Mouse (Mus musculus): Measurements from ENCODE around the gene Itga5.
"Not testable (repeated sequence)": the region's sequence is repeated elsewhere in the genome, so short reads cannot be mapped to it uniquely, and the experiment has no call there.

The Itga5 gene

DNA sequence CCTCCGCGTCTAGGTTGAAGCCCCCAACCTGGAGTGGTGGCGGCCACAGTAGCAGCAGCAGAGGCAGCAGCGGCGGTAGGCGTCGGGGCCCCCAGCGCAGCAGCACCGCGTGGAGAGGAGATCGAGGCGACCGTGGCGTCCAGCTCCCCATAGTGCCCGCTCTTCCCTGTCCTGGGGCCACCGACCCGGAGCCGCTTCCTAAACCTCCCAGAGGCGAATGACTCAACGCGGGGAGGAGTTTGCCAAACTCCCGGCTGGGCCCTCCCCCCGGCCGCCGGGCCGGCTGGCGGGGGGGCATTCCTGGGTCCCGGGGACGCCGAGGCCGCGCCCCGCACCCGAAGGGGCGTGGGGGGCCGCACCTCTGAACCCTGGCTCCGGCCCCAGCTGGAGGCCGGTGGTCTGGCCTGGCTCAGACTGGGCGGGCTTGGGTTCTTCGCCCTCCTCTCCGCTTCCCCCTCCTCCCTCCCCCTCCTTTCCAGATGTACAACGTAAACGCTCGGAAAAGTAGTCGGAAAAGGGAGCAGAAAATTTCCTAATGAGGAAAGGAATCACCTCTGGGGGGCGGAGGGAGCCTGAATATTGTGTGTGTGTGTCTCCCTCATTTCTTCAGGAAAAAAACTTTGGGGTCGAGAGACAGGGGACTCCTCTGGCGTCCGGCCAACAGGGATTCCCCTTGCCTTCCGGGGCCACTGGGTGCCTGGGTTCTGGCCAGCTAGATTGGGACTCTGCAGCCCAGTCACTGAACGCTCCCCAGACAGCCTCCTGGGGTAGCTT, at the start of gene Itga5:
Gene Itga5 (minus strand): TSS at position 388 of the 774 bp plus-strand sequence.
- in situ Hi-C loops (cut with MboI, MseI): no loop called here

GRCm38 (mm10) chr15:103405586-103405985, 39.0 kb upstream of the Itga5 start:
- in situ Hi-C loops (cut with MboI, MseI): not testable (repeated sequence)

GRCm38 (mm10) chr15:103401361-103401760, 34.8 kb upstream of the Itga5 start:
- in situ Hi-C loops (cut with MboI, MseI): no loop called here

DNA sequence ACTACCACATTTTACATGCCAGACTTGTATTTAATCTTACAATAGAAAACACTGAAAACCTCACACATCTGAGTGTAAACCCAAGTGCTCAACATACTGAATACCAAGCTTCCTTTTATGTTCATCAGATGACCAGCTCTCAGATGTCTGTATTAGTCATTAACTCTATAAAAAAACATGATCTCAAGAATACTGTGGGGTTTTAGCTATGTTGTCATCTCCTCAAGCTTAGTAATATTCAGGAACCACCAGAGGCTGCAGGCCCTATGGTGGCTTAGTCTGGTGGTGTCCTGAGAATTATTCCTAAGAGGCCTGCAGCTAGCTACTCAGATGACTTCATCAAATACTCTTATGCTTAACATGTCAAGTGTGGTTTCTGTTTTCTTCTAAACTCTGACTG, 27.0 kb upstream of the Itga5 start:
- in situ Hi-C loops (cut with MboI, MseI): no loop called here

DNA sequence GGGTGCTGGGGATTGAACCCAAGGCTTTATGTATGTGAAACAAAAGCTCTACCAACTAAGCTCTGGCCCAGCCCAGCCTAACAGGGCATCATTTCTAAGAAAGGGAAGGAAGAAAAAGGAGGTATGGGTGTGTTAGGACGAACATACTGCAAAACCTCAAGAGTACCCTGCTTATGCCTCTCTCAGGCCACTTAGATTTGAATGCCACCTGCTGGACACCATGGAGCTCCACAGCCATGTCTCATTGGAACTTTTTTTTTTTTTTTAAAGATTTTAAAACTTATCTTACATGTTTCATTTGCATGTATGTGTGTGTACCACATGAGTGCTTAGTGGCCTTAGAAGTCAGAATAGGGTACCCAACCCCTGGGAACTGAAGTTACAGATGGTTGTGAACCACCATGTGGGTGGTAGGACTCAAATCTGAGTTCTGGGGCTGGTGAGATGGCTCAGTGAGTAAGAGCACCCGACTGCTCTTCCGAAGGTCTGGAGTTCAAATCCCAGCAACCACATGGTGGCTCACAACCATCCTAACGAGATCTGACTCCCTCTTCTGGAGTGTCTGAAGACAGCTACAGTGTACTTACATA, 22.1 kb upstream of the Itga5 start:
- in situ Hi-C loops (cut with MboI, MseI): loop anchor here (5.0 kb wide), 2 partner anchors 36 to 54 kb away; no protein-coding TSS in a partner anchor

DNA sequence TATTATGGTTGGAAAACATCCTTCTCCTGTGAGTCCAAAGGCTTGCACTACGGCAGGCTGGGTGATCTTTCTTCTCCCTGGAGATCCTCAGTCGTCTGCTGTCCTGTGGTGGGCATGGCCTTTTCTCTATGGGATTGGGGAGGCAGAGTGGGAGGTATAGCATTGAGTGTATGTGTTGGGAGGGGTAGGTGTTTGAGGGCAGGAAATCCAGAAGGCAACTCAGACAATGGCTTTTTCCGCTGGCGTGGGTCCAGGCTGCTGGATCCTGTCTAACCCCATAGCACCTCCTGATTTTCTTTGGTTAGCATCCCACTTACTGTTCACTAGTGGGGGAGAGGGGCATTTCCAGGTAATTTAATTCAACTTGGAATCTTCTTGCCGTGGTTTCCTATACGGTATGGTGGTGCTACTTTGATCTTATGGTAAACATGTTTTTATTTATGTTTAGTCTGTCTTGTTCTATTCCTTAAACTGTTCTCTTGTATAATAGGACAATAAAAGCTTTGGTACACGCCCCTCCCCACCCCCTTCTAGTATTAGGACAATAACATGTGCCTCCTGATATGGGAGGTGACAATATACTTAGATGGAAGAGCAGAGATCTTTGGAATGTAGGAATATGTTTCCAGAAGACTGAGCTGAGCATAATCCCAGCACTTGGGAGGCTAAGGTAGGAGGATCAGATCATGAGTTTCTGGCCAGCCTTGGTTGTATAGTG, 17.4 kb upstream of the Itga5 start:
- in situ Hi-C loops (cut with MboI, MseI): no loop called here

DNA sequence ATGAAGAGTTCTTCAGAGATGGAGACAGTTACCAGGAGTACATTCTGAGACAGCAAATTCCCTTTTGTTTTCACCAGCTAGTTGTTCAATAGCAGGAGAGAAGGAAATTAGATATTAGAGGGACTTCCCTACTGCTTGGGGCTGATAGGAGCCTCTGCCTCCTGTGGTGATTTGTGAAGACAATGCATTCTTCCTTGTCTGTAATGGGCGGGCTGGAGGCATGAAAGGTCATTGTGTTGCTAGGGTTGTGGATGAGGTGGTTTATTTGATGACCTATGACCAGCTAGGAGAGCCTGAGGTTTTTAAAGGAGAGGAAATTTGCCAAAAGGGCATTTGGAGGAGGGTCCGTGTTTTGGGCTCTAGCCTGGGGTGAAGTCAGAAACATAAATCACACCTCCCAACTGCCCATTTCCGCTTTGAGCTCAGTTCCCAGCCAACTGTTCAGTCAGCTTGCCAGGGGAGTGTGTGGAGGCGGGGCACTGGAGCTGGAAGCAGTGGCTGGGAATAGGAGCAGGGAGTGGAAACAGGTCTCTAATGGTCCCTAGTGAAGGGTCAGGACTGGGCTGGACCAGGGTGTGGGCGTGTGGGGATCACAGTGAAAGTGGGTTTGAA, 16.3 kb upstream of the Itga5 start:
- in situ Hi-C loops (cut with MboI, MseI): no loop called here

- in situ Hi-C loops (cut with MboI, MseI): no loop called here
These were observed 15.5 kb upstream of the Itga5 start for GRCm38 (mm10) chr15:103382075-103382474.

GRCm38 (mm10) chr15:103378665-103379356, 12.2 kb upstream of the Itga5 start:
- in situ Hi-C loops (cut with MboI, MseI): no loop called here

- in situ Hi-C loops (cut with MboI, MseI): no loop called here
These were observed 11.4 kb upstream of the Itga5 start for GRCm38 (mm10) chr15:103377752-103378664.

GRCm38 (mm10) chr15:103376837-103377269, 10.3 kb upstream of the Itga5 start:
- in situ Hi-C loops (cut with MboI, MseI): no loop called here

GRCm38 (mm10) chr15:103375112-103375800, 8.7 kb upstream of the Itga5 start:
- in situ Hi-C loops (cut with MboI, MseI): no loop called here

GRCm38 (mm10) chr15:103372461-103372860, 5.9 kb upstream of the Itga5 start:
- in situ Hi-C loops (cut with MboI, MseI): no loop called here

- in situ Hi-C loops (cut with MboI, MseI): no loop called here
These were observed 5.2 kb upstream of the Itga5 start for GRCm38 (mm10) chr15:103371741-103372140.

DNA sequence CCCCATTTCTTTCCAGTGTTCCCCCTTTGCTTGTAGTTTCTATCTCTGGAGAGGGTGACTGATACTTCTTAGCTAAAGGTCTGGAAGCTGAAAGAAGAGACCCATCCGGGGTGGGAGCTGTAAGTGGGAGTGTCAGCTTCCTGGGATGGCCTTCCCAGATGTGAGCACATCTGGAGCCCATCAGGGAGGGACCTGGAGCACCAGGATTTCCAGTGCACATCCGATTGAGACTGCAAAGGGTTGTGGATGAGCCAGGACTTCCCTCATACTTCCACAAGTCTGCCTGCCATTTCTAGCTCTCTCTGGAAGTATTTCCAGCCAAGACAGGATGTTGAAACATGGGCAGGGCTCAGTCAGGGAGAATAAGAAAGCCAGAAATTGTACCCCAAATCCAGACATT, 4.6 kb upstream of the Itga5 start:
- in situ Hi-C loops (cut with MboI, MseI): no loop called here

DNA sequence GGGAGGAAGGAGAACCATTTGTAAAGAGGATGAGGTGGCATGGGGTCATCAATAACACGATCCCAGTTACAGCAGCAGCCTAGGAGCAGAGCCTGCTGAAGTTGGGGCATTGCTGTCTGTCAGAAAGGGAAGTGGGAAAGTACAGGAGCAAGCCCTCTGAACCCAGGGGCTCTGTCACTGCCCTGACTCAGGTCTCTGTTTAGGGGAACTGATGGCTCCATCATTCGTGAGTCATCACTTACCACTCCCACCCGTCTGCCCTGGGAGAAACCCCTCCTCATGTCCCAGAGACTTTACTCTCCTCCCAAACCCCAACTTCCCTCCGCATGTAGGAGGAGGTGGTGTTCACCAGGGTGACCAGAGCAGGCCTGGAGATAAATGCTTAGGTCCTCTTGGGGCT, 3.9 kb upstream of the Itga5 start:
- in situ Hi-C loops (cut with MboI, MseI): no loop called here

GRCm38 (mm10) chr15:103369123-103369522, 2.6 kb upstream of the Itga5 start:
- in situ Hi-C loops (cut with MboI, MseI): no loop called here

DNA sequence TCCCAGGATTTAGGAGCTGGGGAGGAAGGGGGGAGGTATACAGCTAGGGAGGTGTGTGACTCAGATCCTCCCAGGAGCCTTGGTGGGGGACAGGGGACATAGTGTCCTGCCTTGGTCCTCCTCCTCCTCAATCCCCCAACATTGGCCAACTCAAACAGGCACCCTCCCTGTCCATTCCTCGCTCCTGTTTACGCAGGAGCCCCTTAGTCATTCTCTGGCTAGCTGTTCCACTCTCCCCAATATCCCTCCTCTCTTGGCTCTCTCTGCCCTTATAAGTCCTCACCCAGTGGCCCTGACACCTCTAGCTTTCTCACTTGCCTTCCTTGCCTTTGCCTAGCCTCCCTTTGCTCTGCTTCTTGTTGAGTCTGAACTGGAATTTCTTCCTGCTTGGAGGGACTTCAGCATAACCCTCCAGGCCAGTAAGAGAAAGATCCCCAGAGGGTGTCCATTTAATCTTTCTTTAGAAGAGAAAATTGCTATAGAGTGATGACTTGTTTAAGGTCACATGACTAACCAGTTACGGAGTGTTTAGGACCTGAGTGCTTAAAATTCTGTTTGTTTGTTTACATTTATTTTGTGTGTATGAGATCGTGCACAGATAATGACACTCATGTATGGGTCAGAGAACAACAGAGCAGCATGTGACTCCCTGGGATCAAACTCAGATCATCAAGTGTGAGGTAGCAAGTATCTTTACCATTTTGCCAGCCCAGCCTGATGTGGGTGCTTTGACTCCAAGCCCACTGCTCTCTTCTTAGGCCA, 1.8 kb upstream of the Itga5 start:
- in situ Hi-C loops (cut with MboI, MseI): no loop called here
